10 mouse cellular contexts compared by ENCODE assay signal in genomic region chr8:46639852-46640251, GRCm38 (mm10). TPM values are rescaled to one million over a fixed set of nuclear protein-coding genes. Genes with fewer than 3 reads are reported as not detected.
DNase-seq lines count a peak whose midpoint lies in the region; ATAC-seq lines count a peak whose summit lies in the region.
"Had no signal": no experiment of that assay in that cellular context is flagged by ENCODE, and none has a peak within 500 bp of the region (broad histone marks: within the 10 kb centered on the region; RNA-seq: fewer than 3 reads in every experiment).

No protein-coding gene starts in this region.

- 74% methylated on average over 5 of the region's 5 CpGs for WGBS in heart, embryonic 15.5 days
- 73% methylated on average over 5 of the region's 5 CpGs for WGBS in heart, embryonic 10.5 days

- no peaks in the 10 kb centered on the region for H3K9me3 ChIP-seq in heart, embryonic 15.5 days (replicated peaks)
- no peaks in the 10 kb centered on the region for H3K9me3 ChIP-seq in heart, embryonic 10.5 days
- H3K9me3 ChIP-seq: embryonic facial prominence, embryonic 15.5 days; limb, embryonic 13.5 days had no signal

- H3K4me1 ChIP-seq in heart, embryonic 15.5 days (replicated peaks): peaks cover 4% of the 10 kb centered on the region
- no peaks in the 10 kb centered on the region for H3K4me1 ChIP-seq in heart, embryonic 10.5 days
- H3K4me1 ChIP-seq: limb, embryonic 13.5 days had no signal

- no peaks in the 10 kb centered on the region for H3K27me3 ChIP-seq in heart, embryonic 15.5 days
- no peaks in the 10 kb centered on the region for H3K27me3 ChIP-seq in heart, embryonic 10.5 days (ENCODE audit: insufficient read depth, poor library complexity, severe bottlenecking)
- H3K27me3 ChIP-seq: embryonic facial prominence, embryonic 15.5 days; limb, embryonic 13.5 days had no signal

- no peak overlapping the region for H3K4me2 ChIP-seq in heart, embryonic 15.5 days
- H3K4me2 ChIP-seq: embryonic facial prominence, embryonic 15.5 days; limb, embryonic 13.5 days had no signal

- no peak for DNase-seq in heart, embryonic 10.5 days (ENCODE audit: low spot score)
- DNase-seq in CD4-positive helper T cell, adult 2 months (ENCODE audit: low read depth, low spot score): peak; percentile 42
- peak; percentile 15 for DNase-seq in lung, postnatal 36 days
- no peak for DNase-seq in thymus, adult 18-20 months
- no peak for DNase-seq in layer of hippocampus, postnatal 10 days (ENCODE audit: low spot score in 2 of 2)
- no peak for DNase-seq in urinary bladder, postnatal 14 days (ENCODE audit: low spot score)

- no peak for ATAC-seq in heart, embryonic 15.5 days (replicated peaks; ENCODE audit: insufficient number of reproducible peaks, insufficient read depth, low FRiP score, low read depth)
- ATAC-seq in common myeloid progenitor, adult 5-6 weeks (replicated peaks; ENCODE audit: low read depth, poor library complexity, severe bottlenecking): peak; percentile 81

- H3K9ac ChIP-seq in heart, embryonic 15.5 days: no peak overlapping the region
- H3K9ac ChIP-seq: embryonic facial prominence, embryonic 15.5 days; limb, embryonic 13.5 days had no signal

- no peak overlapping the region for H3K4me3 ChIP-seq in heart, embryonic 15.5 days
- no peak overlapping the region for H3K4me3 ChIP-seq in heart, embryonic 10.5 days
- H3K4me3 ChIP-seq: embryonic facial prominence, embryonic 15.5 days; limb, embryonic 13.5 days had no signal

- peak overlapping the region; percentile 42 for H3K27ac ChIP-seq in heart, embryonic 15.5 days
- no peak overlapping the region for H3K27ac ChIP-seq in heart, embryonic 10.5 days
- H3K27ac ChIP-seq: limb, embryonic 13.5 days had no signal

- H3K36me3 ChIP-seq in heart, embryonic 15.5 days: peaks cover 30% of the 10 kb centered on the region
- peaks cover 35% of the 10 kb centered on the region for H3K36me3 ChIP-seq in heart, embryonic 10.5 days

RNA-seq across cellular contexts. Expression of gene Casp3, which starts 22.8 kb away (rescaled TPM):
- 48.1 and 52.8 TPM in 2 replicates for polyA plus RNA-seq in heart, embryonic 15.5 days (2015; fragmentation: Nextera tagmentation; extraction: Ambion mirVana)
- 63.7 and 73.3 TPM in 2 replicates for polyA plus RNA-seq in heart, embryonic 10.5 days (2016; fragmentation: Nextera tagmentation; extraction: Ambion mirVana)
- total RNA-seq in common myeloid progenitor, adult 5-6 weeks (2017): 191 and 192 TPM in 2 replicates
- 10 to 100 TPM; 59.2 to 59.7 TPM for total RNA-seq in layer of hippocampus, postnatal 10 days (2021)

RNA-seq across cellular contexts. Expression of gene Primpol, which starts 22.8 kb away (rescaled TPM):
- polyA plus RNA-seq in heart, embryonic 15.5 days (2015; fragmentation: Nextera tagmentation; extraction: Ambion mirVana): 8.7 and 9.8 TPM in 2 replicates
- 10.2 and 11.8 TPM in 2 replicates for polyA plus RNA-seq in heart, embryonic 10.5 days (2016; fragmentation: Nextera tagmentation; extraction: Ambion mirVana)
- total RNA-seq in common myeloid progenitor, adult 5-6 weeks (2017): 13.9 and 21.6 TPM in 2 replicates
- 1 to 10 TPM; 4.3 to 4.6 TPM for total RNA-seq in layer of hippocampus, postnatal 10 days (2021)

Comparison
In these comparisons a context has a peak if more than half of its experiments do, and no peak if none do; other contexts are left out.
1. DNase-seq: peak in CD4-positive helper T cell, adult 2 months (single experiment) and lung, postnatal 36 days (single experiment); none in heart, embryonic 10.5 days (single experiment), thymus, adult 18-20 months (0 of 2), layer of hippocampus, postnatal 10 days (0 of 2) and urinary bladder, postnatal 14 days (single experiment).